Mouse (Mus musculus): ENCODE measurements at regions not wholly inside any gene's neighbourhood (a gene's known extent, or its start where the extent isn't known, plus 50 kb on each side); places are given as distances from the start of the nearest gene placed in this dataset.
"Not testable (repeated sequence)": the region's sequence is repeated elsewhere in the genome, so short reads cannot be mapped to it uniquely, and the experiment has no call there.

GRCm38 (mm10) chr17:27296156-27296555, 91.9 kb upstream of the Lemd2 start:
- H3K9ac ChIP-seq (ENCODE audit: low read length): no peak overlapping the region
- H3K4me3 ChIP-seq (ENCODE audit: low read length): no peak overlapping the region
- H3K9me3 ChIP-seq (ENCODE audit: control insufficient read depth, low read length): peaks cover 5% of the 10 kb centered on the region; the same call in 1 of the 2 replicates
- no peak for ATAC-seq (ENCODE audit: low read depth)
- H3K27ac ChIP-seq (ENCODE audit: low read length): no peak overlapping the region
- H3K27me3 ChIP-seq (ENCODE audit: control insufficient read depth, insufficient read depth, low read depth, low read length): no peaks in the 10 kb centered on the region
- H3K4me1 ChIP-seq (replicated peaks; ENCODE audit: control insufficient read depth, insufficient read depth, low read length): no peaks in the 10 kb centered on the region
- H3K36me3 ChIP-seq (ENCODE audit: control insufficient read depth, insufficient read depth, low read length): no peaks in the 10 kb centered on the region
- no peak overlapping the region for H3K4me2 ChIP-seq (ENCODE audit: low read depth, low read length)
- 79% methylated on average over 5 of the region's 5 CpGs for WGBS

DNA sequence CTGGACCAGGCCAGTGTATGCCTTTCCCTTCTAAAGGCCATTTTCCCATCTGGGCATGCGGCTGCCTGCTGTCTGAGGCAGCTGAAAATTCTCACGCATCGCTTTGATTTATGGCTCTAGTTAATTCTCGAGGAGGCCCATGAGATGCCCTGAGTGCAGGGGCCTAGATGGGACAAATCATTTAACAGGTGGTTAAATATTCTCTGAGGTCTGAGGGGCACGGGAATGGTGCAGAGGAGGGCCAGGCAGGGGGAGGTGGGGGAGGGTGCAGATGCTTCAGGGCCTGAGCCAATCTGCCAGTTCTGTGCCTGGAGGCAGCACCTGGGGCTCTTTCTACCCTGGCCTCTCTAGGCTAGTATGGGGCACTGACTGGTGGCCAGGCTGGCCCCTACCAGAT, 89.9 kb upstream of the Lemd2 start:
- Histone ChIP-seq H3K9me3 (ENCODE audit: control insufficient read depth, low read length) (peaks cover 14% of the 10 kb centered on the region), H3K4me2 (ENCODE audit: low read depth, low read length) (no peak overlapping the region), H3K27me3 (ENCODE audit: control insufficient read depth, insufficient read depth, low read depth, low read length) (no peaks in the 10 kb centered on the region), H3K36me3 (ENCODE audit: control insufficient read depth, insufficient read depth, low read length) (no peaks in the 10 kb centered on the region), H3K27ac (ENCODE audit: low read length) (no peak overlapping the region), H3K4me1 (replicated peaks; ENCODE audit: control insufficient read depth, insufficient read depth, low read length) (no peaks in the 10 kb centered on the region), H3K9ac (ENCODE audit: low read length) (no peak overlapping the region), H3K4me3 (ENCODE audit: low read length) (no peak overlapping the region)
- 43% methylated on average over 5 of the region's 5 CpGs for WGBS
- no peak for ATAC-seq (ENCODE audit: low read depth)

DNA sequence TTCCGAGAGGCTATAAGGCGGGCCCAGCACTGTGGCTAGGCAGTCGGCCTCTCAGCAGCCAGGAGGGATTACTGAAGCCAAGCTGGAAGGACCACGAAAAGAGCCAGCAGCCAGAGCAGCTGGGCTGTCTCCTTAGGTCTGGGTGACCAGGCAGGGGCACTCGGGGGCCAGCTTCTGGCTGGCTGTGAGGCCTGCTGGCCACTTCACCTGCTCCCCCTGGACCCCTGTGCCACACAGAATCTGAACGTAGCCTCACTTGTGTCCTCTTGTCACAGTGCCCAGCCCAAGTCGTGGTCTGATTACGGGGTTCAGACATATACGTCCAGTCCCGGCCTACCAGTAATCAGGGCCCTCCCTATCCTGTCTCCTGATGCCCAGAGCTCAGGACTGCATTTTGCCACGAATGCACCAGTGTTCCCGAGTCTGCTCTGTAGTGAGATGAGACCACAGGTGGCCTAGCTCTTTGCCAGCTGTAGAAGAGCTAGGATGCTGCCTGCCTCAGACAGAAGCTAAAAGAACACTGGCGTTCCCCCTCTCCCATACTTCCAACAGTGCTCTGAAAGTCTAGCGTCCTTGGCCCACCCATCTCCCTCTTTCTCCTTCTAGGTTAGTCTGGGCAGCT, 89.4 kb upstream of the Lemd2 start:
- no peaks in the 10 kb centered on the region for H3K27me3 ChIP-seq (ENCODE audit: control insufficient read depth, insufficient read depth, low read depth, low read length)
- H3K4me2 ChIP-seq (ENCODE audit: low read depth, low read length): no peak overlapping the region
- 73% methylated on average over 14 of the region's 14 CpGs for WGBS
- H3K4me3 ChIP-seq (ENCODE audit: low read length): no peak overlapping the region
- no peaks in the 10 kb centered on the region for H3K36me3 ChIP-seq (ENCODE audit: control insufficient read depth, insufficient read depth, low read length)
- peaks cover 14% of the 10 kb centered on the region for H3K9me3 ChIP-seq (ENCODE audit: control insufficient read depth, low read length)
- H3K27ac ChIP-seq (ENCODE audit: low read length): no peak overlapping the region
- ATAC-seq (ENCODE audit: low read depth): no peak
- H3K9ac ChIP-seq (ENCODE audit: low read length): no peak overlapping the region
- H3K4me1 ChIP-seq (replicated peaks; ENCODE audit: control insufficient read depth, insufficient read depth, low read length): no peaks in the 10 kb centered on the region

GRCm38 (mm10) chr17:27291673-27292072, 87.4 kb upstream of the Lemd2 start:
- Histone ChIP-seq H3K4me2 (ENCODE audit: low read depth, low read length) (no peak overlapping the region), H3K27ac (ENCODE audit: low read length) (no peak overlapping the region), H3K36me3 (ENCODE audit: control insufficient read depth, insufficient read depth, low read length) (no peaks in the 10 kb centered on the region), H3K9ac (ENCODE audit: low read length) (no peak overlapping the region), H3K4me1 (replicated peaks; ENCODE audit: control insufficient read depth, insufficient read depth, low read length) (no peaks in the 10 kb centered on the region), H3K9me3 (ENCODE audit: control insufficient read depth, low read length) (peaks cover 14% of the 10 kb centered on the region), H3K27me3 (ENCODE audit: control insufficient read depth, insufficient read depth, low read depth, low read length) (no peaks in the 10 kb centered on the region), H3K4me3 (ENCODE audit: low read length) (no peak overlapping the region)
- WGBS: 80% methylated on average over 10 of the region's 10 CpGs
- no peak for ATAC-seq (ENCODE audit: low read depth)

GRCm38 (mm10) chr17:27291176-27291575, 86.9 kb upstream of the Lemd2 start:
- H3K9me3 ChIP-seq (ENCODE audit: control insufficient read depth, low read length): peaks cover 12% of the 10 kb centered on the region
- no peak for ATAC-seq (ENCODE audit: low read depth)
- no peak overlapping the region for H3K9ac ChIP-seq (ENCODE audit: low read length)
- no peaks in the 10 kb centered on the region for H3K4me1 ChIP-seq (replicated peaks; ENCODE audit: control insufficient read depth, insufficient read depth, low read length)
- H3K36me3 ChIP-seq (ENCODE audit: control insufficient read depth, insufficient read depth, low read length): no peaks in the 10 kb centered on the region
- WGBS: 87% methylated on average over 14 of the region's 14 CpGs
- no peaks in the 10 kb centered on the region for H3K27me3 ChIP-seq (ENCODE audit: control insufficient read depth, insufficient read depth, low read depth, low read length)
- no peak overlapping the region for H3K4me2 ChIP-seq (ENCODE audit: low read depth, low read length)
- no peak overlapping the region for H3K4me3 ChIP-seq (ENCODE audit: low read length)
- no peak overlapping the region for H3K27ac ChIP-seq (ENCODE audit: low read length)

GRCm38 (mm10) chr17:27290311-27290710, 86.0 kb upstream of the Lemd2 start:
- Histone ChIP-seq H3K9me3 (ENCODE audit: control insufficient read depth, low read length) (peaks cover 12% of the 10 kb centered on the region), H3K4me2 (ENCODE audit: low read depth, low read length) (no peak overlapping the region), H3K27me3 (ENCODE audit: control insufficient read depth, insufficient read depth, low read depth, low read length) (no peaks in the 10 kb centered on the region), H3K9ac (ENCODE audit: low read length) (no peak overlapping the region), H3K4me1 (replicated peaks; ENCODE audit: control insufficient read depth, insufficient read depth, low read length) (no peaks in the 10 kb centered on the region), H3K4me3 (ENCODE audit: low read length) (no peak overlapping the region), H3K27ac (ENCODE audit: low read length) (no peak overlapping the region), H3K36me3 (ENCODE audit: control insufficient read depth, insufficient read depth, low read length) (no peaks in the 10 kb centered on the region)
- 96% methylated on average over 16 of the region's 16 CpGs for WGBS
- ATAC-seq (ENCODE audit: low read depth): no peak

DNA sequence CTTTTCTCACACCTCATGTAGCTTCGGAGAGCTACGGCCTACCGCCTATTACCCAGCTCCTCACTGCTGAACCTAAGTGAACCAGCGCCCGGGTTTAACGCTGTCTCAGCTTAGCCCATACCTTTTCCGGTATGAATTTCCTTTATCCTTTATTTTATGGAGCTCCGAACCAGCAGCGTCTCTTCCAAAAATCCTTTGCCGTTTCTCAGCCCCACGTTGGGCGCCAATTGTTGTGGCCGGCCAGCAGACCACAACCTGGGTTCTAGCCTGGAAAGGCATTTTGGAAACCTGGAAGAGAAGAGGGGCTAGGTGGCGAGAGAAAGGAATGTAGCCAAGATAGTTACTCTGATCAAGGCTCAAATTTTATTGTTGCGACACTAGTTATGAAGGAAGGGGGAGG, 85.5 kb upstream of the Lemd2 start:
- WGBS: 95% methylated on average over 13 of the region's 15 CpGs
- not testable (repeated sequence) for H3K9ac ChIP-seq (ENCODE audit: low read length); H3K36me3 ChIP-seq (ENCODE audit: control insufficient read depth, insufficient read depth, low read length); H3K4me1 ChIP-seq (replicated peaks; ENCODE audit: control insufficient read depth, insufficient read depth, low read length); ATAC-seq (ENCODE audit: low read depth); H3K4me2 ChIP-seq (ENCODE audit: low read depth, low read length); H3K27ac ChIP-seq (ENCODE audit: low read length); H3K27me3 ChIP-seq (ENCODE audit: control insufficient read depth, insufficient read depth, low read depth, low read length); H3K4me3 ChIP-seq (ENCODE audit: low read length)
- peaks cover 12% of the 10 kb centered on the region for H3K9me3 ChIP-seq (ENCODE audit: control insufficient read depth, low read length)

GRCm38 (mm10) chr17:27287986-27288385, 83.7 kb upstream of the Lemd2 start:
- H3K9me3 ChIP-seq (ENCODE audit: control insufficient read depth, low read length): peaks cover 12% of the 10 kb centered on the region
- H3K4me3 ChIP-seq (ENCODE audit: low read length); H3K27ac ChIP-seq (ENCODE audit: low read length); H3K9ac ChIP-seq (ENCODE audit: low read length); ATAC-seq (ENCODE audit: low read depth); H3K4me1 ChIP-seq (replicated peaks; ENCODE audit: control insufficient read depth, insufficient read depth, low read length); H3K4me2 ChIP-seq (ENCODE audit: low read depth, low read length); H3K27me3 ChIP-seq (ENCODE audit: control insufficient read depth, insufficient read depth, low read depth, low read length); H3K36me3 ChIP-seq (ENCODE audit: control insufficient read depth, insufficient read depth, low read length): not testable (repeated sequence)
- 95% methylated on average over 9 of the region's 10 CpGs for WGBS

GRCm38 (mm10) chr17:27281241-27281640, 77.0 kb upstream of the Lemd2 start:
- H3K27me3 ChIP-seq (ENCODE audit: control insufficient read depth, insufficient read depth, low read depth, low read length): no peaks in the 10 kb centered on the region
- no peaks in the 10 kb centered on the region; the same call in 1 of the 2 replicates for H3K9me3 ChIP-seq (ENCODE audit: control insufficient read depth, low read length)
- no peak for ATAC-seq (ENCODE audit: low read depth)
- no peak overlapping the region for H3K4me2 ChIP-seq (ENCODE audit: low read depth, low read length)
- H3K4me3 ChIP-seq (ENCODE audit: low read length): no peak overlapping the region
- H3K27ac ChIP-seq (ENCODE audit: low read length): no peak overlapping the region
- no peaks in the 10 kb centered on the region for H3K36me3 ChIP-seq (ENCODE audit: control insufficient read depth, insufficient read depth, low read length)
- H3K9ac ChIP-seq (ENCODE audit: low read length): no peak overlapping the region
- WGBS: 70% methylated on average over 9 of the region's 9 CpGs
- no peaks in the 10 kb centered on the region for H3K4me1 ChIP-seq (replicated peaks; ENCODE audit: control insufficient read depth, insufficient read depth, low read length)

Data from lung, embryonic 16.5 days (tissue).